Mouse (Mus musculus) heart, embryonic 14.5 days (tissue): Measurements from ENCODE around the gene Spata25. TPM values are rescaled to one million over a fixed set of nuclear protein-coding genes. Genes with fewer than 3 reads are reported as not detected.
"Not testable (repeated sequence)": the region's sequence is repeated elsewhere in the genome, so short reads cannot be mapped to it uniquely, and the experiment has no call there.

Source experiments
- ATAC-seq: fragments of 200-750 bp; cut with Nextera tagmentation; 2 replicates; pipeline ENCODE4 v1.8.0; 2017; ENCODE audit warnings: low read depth, moderate TSS enrichment; ENCODE audit not compliant: insufficient number of reproducible peaks, insufficient read depth, low FRiP score
- H3K27ac ChIP-seq, 2 experiments: fragments of 200-500 bp in 1 of 2; fragments of 300-500 bp in 1 of 2; sonication (generic) in 1 of 2; replicated peaks in 1 of 2; 2 replicates each; pipeline ENCODE4 v1.5.1; 2012 to 2014; ENCODE audit warnings: low read depth in 2 of 2, low read length in 2 of 2, control low read depth in 1 of 2, mild to moderate bottlenecking in 1 of 2, mixed read lengths in 1 of 2; ENCODE audit not compliant: control insufficient read depth in 1 of 2, insufficient read depth in 1 of 2
- H3K27me3 ChIP-seq: fragments of 300-500 bp; sonication (generic); 2 replicates; pipeline ENCODE4 v1.6.1; 2014; ENCODE audit warnings: mild to moderate bottlenecking, low read length, control low read depth; ENCODE audit not compliant: control insufficient read depth, insufficient read depth
- H3K36me3 ChIP-seq: fragments of 300-500 bp; sonication (generic); 2 replicates; pipeline ENCODE4 v1.6.1; 2014; ENCODE audit warnings: mild to moderate bottlenecking, control low read depth, low read length, mixed read lengths; ENCODE audit not compliant: control insufficient read depth, insufficient read depth
- H3K4me1 ChIP-seq, 2 experiments: fragments of 200-500 bp in 1 of 2; fragments of 300-500 bp in 1 of 2; sonication (generic) in 1 of 2; 2 replicates each; pipeline ENCODE4 v1.6.1; 2012 to 2014; ENCODE audit warnings: low read length in 2 of 2, control low read depth in 1 of 2, mixed read lengths in 1 of 2; ENCODE audit not compliant: control insufficient read depth in 2 of 2, insufficient read depth in 2 of 2
- H3K4me2 ChIP-seq: fragments of 300-500 bp; sonication (generic); 2 replicates; pipeline ENCODE4 v1.6.1; 2014; ENCODE audit warnings: mild to moderate bottlenecking, low read length
- H3K4me3 ChIP-seq, 2 experiments: fragments of 200-500 bp in 1 of 2; fragments of 300-500 bp in 1 of 2; sonication (generic) in 1 of 2; 2 replicates each; pipeline ENCODE4 v1.5.1; 2012 to 2014; ENCODE audit warnings: low read length in 2 of 2, mild to moderate bottlenecking in 2 of 2, control low read depth in 1 of 2, low read depth in 1 of 2, moderate library complexity in 1 of 2; ENCODE audit not compliant: control insufficient read depth in 1 of 2, insufficient read depth in 1 of 2
- H3K9ac ChIP-seq: fragments of 300-500 bp; sonication (generic); 2 replicates; pipeline ENCODE4 v1.6.1; 2014; ENCODE audit warnings: mild to moderate bottlenecking, low read length
- H3K9me3 ChIP-seq: fragments of 300-500 bp; sonication (generic); 2 replicates; pipeline ENCODE4 v1.6.1; 2016; ENCODE audit warnings: low read length, control low read depth; ENCODE audit not compliant: control insufficient read depth
- WGBS: fragments of 180-500 bp; shearing (Covaris S2); extraction: QIAGEN DNeasy Blood & Tissue Kit; methylation state at CpG from one replicate; pipeline ENCODE4 v1.1.7; 2014; 5-methylcytosine and 5-hydroxymethylcytosine counted together
- polyA plus RNA-seq: library from polyadenylated mRNA; unstranded; fragments of >200 nt; fragmentation: Nextera tagmentation; extraction: Ambion mirVana; gene quantifications from 2 replicates; pipeline ENCODE4 v1.2.1, GENCODE M21; 2014

Spata25 gene
- polyA plus RNA-seq = not detected in 2 replicates

GRCm38 (mm10) chr2:164828437-164828836 is at the start of gene Spata25:
Spata25 (minus strand) TSS chr2:164828537.
- Histone ChIP-seq H3K4me3 (no peak within 1 kb of the TSS), H3K4me2 (no peak within 1 kb of the TSS), H3K27ac (no peak within 1 kb of the TSS), H3K27me3 (no peaks in the 10 kb centered on the region), H3K9ac (no peak within 1 kb of the TSS), H3K4me1 (peaks cover 5 to 24% of the 10 kb centered on the region in 2 experiments; a peak in 3 of 4 replicates), H3K36me3 (peaks cover 55% of the 10 kb centered on the region), H3K9me3 (no peaks in the 10 kb centered on the region)
- WGBS = 81% methylated on average over 6 of the region's 6 CpGs
- ATAC-seq = no peak

GRCm38 (mm10) chr2:164877376-164878215 is 49.3 kb upstream of the Spata25 start:
- H3K4me1 ChIP-seq = peaks cover 14 to 21% of the 10 kb centered on the region in 2 experiments
- peak overlapping the region; percentile 100; a peak in 3 of 4 replicates for H3K27ac ChIP-seq
- H3K9me3 ChIP-seq, H3K36me3 ChIP-seq, H3K27me3 ChIP-seq, ATAC-seq: not testable (repeated sequence)
- peak overlapping the region; percentile 97 for H3K4me2 ChIP-seq
- 76% methylated on average over 11 of the region's 11 CpGs for WGBS
- H3K4me3 ChIP-seq = peak overlapping the region in 1 of 2 experiments; percentile 95; a peak in 2 of 4 replicates
- peak overlapping the region; percentile 100; the same call in 1 of the 2 replicates for H3K9ac ChIP-seq

GRCm38 (mm10) chr2:164875648-164876047 is 47.3 kb upstream of the Spata25 start:
- H3K9ac ChIP-seq, H3K4me3 ChIP-seq, H3K27ac ChIP-seq, ATAC-seq, H3K27me3 ChIP-seq, H3K9me3 ChIP-seq, H3K4me2 ChIP-seq, H3K36me3 ChIP-seq: not testable (repeated sequence)
- WGBS = 56% methylated on average over 2 of the region's 2 CpGs
- H3K4me1 ChIP-seq = peaks cover 13 to 17% of the 10 kb centered on the region in 2 experiments

- Histone ChIP-seq H3K4me3 (no peak overlapping the region), H3K4me2 (peak overlapping the region; percentile 21; the same call in 1 of the 2 replicates), H3K9ac (peak overlapping the region; percentile 48; the same call in 1 of the 2 replicates), H3K27ac (peak overlapping the region; percentile 83 to 85), H3K36me3 (0 out of 2 replicates have a peak, but pooled peaks cover 7% of the 10 kb centered on the region), H3K27me3 (no peaks in the 10 kb centered on the region), H3K4me1 (peaks cover 11 to 14% of the 10 kb centered on the region in 2 experiments), H3K9me3 (no peaks in the 10 kb centered on the region)
- 0% methylated on average over 1 of the region's 1 CpGs for WGBS
- no peak for ATAC-seq
Measured at GRCm38 (mm10) chr2:164874239-164874769, 46.0 kb upstream of the Spata25 start.

- H3K9ac ChIP-seq = peak overlapping the region; percentile 48; the same call in 1 of the 2 replicates
- H3K27me3 ChIP-seq = no peaks in the 10 kb centered on the region
- peak overlapping the region; percentile 83 to 85 for H3K27ac ChIP-seq
- no peak overlapping the region; the same call in 1 of the 2 replicates for H3K4me2 ChIP-seq
- peaks cover 11 to 14% of the 10 kb centered on the region in 2 experiments for H3K4me1 ChIP-seq
- ATAC-seq = no peak
- WGBS = 51% methylated on average over 3 of the region's 3 CpGs
- H3K9me3 ChIP-seq = no peaks in the 10 kb centered on the region
- 0 out of 2 replicates have a peak, but pooled peaks cover 7% of the 10 kb centered on the region for H3K36me3 ChIP-seq
- no peak overlapping the region for H3K4me3 ChIP-seq
Measured at GRCm38 (mm10) chr2:164873621-164874020, 45.3 kb upstream of the Spata25 start.

GRCm38 (mm10) chr2:164871602-164872303 is 43.4 kb upstream of the Spata25 start:
- Histone ChIP-seq H3K4me1 (peaks cover 19 to 21% of the 10 kb centered on the region in 2 experiments), H3K9me3 (peaks cover 7% of the 10 kb centered on the region), H3K9ac (no peak overlapping the region), H3K4me2 (no peak overlapping the region), H3K4me3 (no peak overlapping the region), H3K36me3 (no peaks in the 10 kb centered on the region), H3K27ac (no peak overlapping the region), H3K27me3 (no peaks in the 10 kb centered on the region)
- 44% methylated on average over 6 of the region's 6 CpGs for WGBS
- no peak for ATAC-seq

- Histone ChIP-seq H3K4me2 (no peak overlapping the region), H3K4me3 (no peak overlapping the region), H3K4me1 (peaks cover 13 to 14% of the 10 kb centered on the region in 2 experiments), H3K9me3 (peaks cover 7% of the 10 kb centered on the region), H3K27me3 (no peaks in the 10 kb centered on the region), H3K36me3 (no peaks in the 10 kb centered on the region), H3K27ac (no peak overlapping the region), H3K9ac (no peak overlapping the region)
- no peak for ATAC-seq
- 70% methylated on average over 7 of the region's 7 CpGs for WGBS
Measured at GRCm38 (mm10) chr2:164868491-164868890, 40.2 kb upstream of the Spata25 start.
